Mouse (Mus musculus): Measurements from ENCODE around the gene Timm8b.

DNA sequence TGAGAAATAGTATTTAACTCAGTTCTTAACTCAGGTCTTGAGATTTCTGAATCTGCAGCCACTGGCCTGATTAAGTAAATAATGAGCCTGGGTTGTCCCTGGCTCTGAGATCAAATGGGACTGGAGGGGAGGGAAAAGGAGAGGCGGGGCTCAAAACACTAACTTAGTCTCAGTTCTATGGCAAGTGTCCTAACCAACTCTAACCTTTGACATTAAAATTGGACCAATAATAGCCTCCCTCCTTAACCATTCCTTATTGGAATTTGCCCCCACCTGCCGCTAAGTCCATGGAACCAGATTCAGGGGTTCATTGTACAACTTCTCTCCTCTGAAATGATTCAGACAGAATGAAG lies 48.6 kb upstream of the Timm8b start, which contains the start of gene Bco2:
- TF ChIP-seq CTCF (IDR thresholded peaks at IDR 0.05; ENCODE audit: borderline replicate concordance, extremely low read depth, insufficient read depth, insufficient read length) (no peak), POLR2A (IDR thresholded peaks at IDR 0.05; ENCODE audit: borderline replicate concordance, extremely low read depth, insufficient read depth, insufficient read length, poor library complexity, severe bottlenecking) (no peak)
